Mouse (Mus musculus) testis, adult 2 months (tissue): ENCODE data around the gene Prkd2. TPM values are rescaled to one million over a fixed set of nuclear protein-coding genes. Genes with fewer than 3 reads are reported as not detected.

Source experiments
- H3K27ac ChIP-seq: fragments of 200-500 bp; 2 replicates; pipeline ENCODE4 v1.5.1; 2012; ENCODE audit warnings: low read depth, low read length; ENCODE audit not compliant: control insufficient read depth, insufficient read depth
- H3K27me3 ChIP-seq: fragments of 200-500 bp; 2 replicates; pipeline ENCODE4 v1.6.1; 2012; ENCODE audit warnings: mild to moderate bottlenecking, low read length, moderate library complexity; ENCODE audit not compliant: control insufficient read depth, insufficient read depth
- H3K36me3 ChIP-seq: fragments of 200-500 bp; 2 replicates; pipeline ENCODE4 v1.6.1; 2012; ENCODE audit warnings: mild to moderate bottlenecking, low read length; ENCODE audit not compliant: control insufficient read depth, insufficient read depth
- H3K4me1 ChIP-seq: fragments of 200-500 bp; 2 replicates; pipeline ENCODE4 v1.6.1; 2012; ENCODE audit warnings: low read length; ENCODE audit not compliant: control insufficient read depth, insufficient read depth
- H3K4me3 ChIP-seq: fragments of 200-500 bp; 2 replicates; pipeline ENCODE4 v1.5.1; 2012; ENCODE audit warnings: low read depth, mild to moderate bottlenecking, low read length, moderate library complexity, mixed read lengths; ENCODE audit not compliant: control insufficient read depth
- CTCF ChIP-seq: fragments of 200-500 bp; IDR thresholded peaks from 2 replicates; pipeline ENCODE4 v1.5.1; 2012; ENCODE audit warnings: low read depth, mild to moderate bottlenecking, inconsistent platforms, low read length, moderate library complexity; ENCODE audit not compliant: control insufficient read depth, insufficient read depth, insufficient replicate concordance
- POLR2A ChIP-seq: fragments of 200-500 bp; IDR thresholded peaks from 2 replicates; pipeline ENCODE4 v1.6.1; 2012; ENCODE audit warnings: low read depth, mild to moderate bottlenecking, inconsistent platforms, low read length, moderate library complexity; ENCODE audit not compliant: control insufficient read depth
- polyA plus RNA-seq: library from polyadenylated mRNA; depleted of rRNA; stranded (reverse); fragments of >200 nt; gene quantifications from 2 replicates; pipeline ENCODE4 v1.2.3, GENCODE M21; 2012

Prkd2 gene
- polyA plus RNA-seq, 1 experiment: 2.8 TPM

DNA sequence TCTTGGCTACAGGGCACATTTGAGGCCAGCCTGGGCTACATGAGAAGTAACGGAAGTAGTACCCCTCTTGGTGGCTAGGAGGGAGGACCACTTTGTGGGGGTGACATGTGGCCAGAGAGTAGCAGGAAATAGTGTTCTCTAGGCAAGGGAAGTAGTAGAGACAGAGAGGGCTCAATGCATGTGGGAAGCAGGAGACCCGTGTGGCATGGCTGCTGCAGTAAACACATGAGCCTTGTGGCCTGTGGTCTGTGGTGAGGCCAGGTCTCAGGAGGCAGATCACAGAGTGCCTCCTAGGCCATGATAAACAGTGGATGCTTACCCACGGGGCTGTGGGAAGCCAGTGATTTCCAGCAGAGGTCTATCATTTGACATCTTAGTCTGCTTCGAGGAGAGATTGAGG lies 15.4 kb upstream of the Prkd2 start:
- Histone ChIP-seq H3K27ac (no peak overlapping the region), H3K4me3 (no peak overlapping the region), H3K27me3 (no peaks in the 10 kb centered on the region), H3K4me1 (no peaks in the 10 kb centered on the region), H3K36me3 (peaks cover 4% of the 10 kb centered on the region; the same call in 1 of the 2 replicates)
- TF ChIP-seq POLR2A (no peak), CTCF (no peak)

- H3K27ac ChIP-seq: no peak overlapping the region
Observed at GRCm38 (mm10) chr7:16830449-16830848, 12.3 kb upstream of the Prkd2 start.

DNA sequence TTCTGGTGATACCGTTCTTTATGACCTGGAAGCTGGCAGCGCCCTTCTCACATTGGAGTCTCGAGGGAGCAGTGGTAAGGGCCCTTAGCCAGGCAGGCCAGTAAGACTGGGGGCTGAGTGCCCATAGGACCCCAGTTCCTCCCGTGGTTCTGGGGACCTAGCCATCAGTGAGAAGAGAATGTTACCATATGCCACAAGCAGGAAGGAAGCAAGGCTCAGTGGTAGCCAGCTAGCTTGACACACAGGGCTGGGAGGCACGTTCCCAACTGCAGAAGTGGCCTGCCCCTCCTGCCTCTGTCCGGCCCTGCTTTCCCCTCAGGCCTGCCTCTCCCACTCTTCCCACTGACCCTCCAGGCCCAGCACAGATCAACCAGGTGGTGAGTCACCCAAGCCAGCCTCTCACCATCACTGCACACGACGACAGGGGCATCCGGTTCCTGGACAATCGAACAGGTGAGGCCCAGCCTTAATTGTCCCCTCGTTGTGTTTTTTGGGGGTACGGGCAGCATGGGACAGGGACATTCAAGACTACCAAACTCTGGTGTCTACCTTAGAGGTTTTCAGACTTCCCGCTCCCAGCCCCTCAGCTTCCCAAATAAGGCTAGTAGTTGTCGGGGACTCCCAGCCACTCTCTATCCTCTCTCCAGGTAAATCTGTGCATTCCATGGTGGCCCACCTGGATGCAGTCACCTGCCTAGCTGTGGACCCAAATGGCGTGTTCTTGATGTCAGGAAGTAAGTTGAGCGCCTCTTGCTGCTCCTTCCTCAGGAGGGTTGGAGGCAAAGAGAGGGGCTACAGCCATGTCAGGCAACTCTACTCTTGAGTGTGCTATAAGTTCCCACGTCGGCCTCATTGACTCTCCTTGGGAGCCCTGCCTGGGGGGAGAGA lies 4.5 kb upstream of the Prkd2 start:
- Histone ChIP-seq H3K4me1 (peaks cover 17% of the 10 kb centered on the region), H3K36me3 (peaks cover 3% of the 10 kb centered on the region), H3K27me3 (no peaks in the 10 kb centered on the region), H3K4me3 (no peak overlapping the region), H3K27ac (no peak overlapping the region)
- TF ChIP-seq POLR2A (no peak), CTCF (no peak)

More at GRCm38 (mm10) chr7:16830449-16830848, 12.3 kb upstream of the Prkd2 start:
- Histone ChIP-seq H3K4me3 (no peak overlapping the region), H3K36me3 (peaks cover 2% of the 10 kb centered on the region; the same call in 1 of the 2 replicates), H3K27me3 (no peaks in the 10 kb centered on the region), H3K4me1 (no peaks in the 10 kb centered on the region)
- TF ChIP-seq CTCF: no peak
- no peak for TF ChIP-seq POLR2A

DNA sequence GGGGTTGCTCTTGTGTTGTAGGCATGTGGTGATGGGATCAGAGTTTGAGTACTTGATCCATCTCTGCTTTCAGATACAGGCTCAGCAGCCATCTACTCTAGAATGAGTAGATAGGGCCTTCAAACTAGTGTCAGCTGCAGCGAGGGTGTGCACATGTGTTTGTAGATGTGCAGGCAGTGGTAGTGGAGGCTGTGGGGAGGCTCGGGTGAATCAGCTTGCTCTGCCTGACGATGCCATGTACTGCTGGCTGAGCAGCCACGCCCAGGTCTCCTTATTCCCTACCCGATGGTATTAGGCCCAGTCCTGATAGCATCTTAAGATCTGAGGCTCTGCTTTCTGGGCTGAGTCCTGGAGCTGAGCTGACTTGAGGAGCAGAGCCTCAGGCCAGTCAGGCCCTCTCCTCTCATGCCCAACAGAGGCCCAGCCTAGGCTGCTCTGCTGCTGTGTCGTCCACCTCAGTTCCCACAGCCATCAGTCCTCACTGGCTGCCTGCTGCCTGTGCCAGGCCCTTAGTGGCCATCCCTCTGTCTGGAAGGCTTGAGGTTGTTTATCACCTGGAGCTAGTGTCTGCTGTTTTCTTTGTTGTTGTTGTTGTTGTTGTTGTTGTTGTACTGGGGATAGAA lies 3.8 kb upstream of the Prkd2 start:
- Histone ChIP-seq H3K27ac (no peak overlapping the region), H3K36me3 (peaks cover 3% of the 10 kb centered on the region), H3K4me1 (peaks cover 25% of the 10 kb centered on the region), H3K4me3 (no peak overlapping the region), H3K27me3 (no peaks in the 10 kb centered on the region)
- TF ChIP-seq POLR2A (no peak), CTCF (no peak)

- peaks cover 3% of the 10 kb centered on the region for H3K36me3 ChIP-seq
- TF ChIP-seq CTCF (no peak), POLR2A (no peak)
Observed at GRCm38 (mm10) chr7:16839427-16840108, 3.1 kb upstream of the Prkd2 start.

GRCm38 (mm10) chr7:16840109-16840491 lies 2.6 kb upstream of the Prkd2 start:
- Histone ChIP-seq H3K36me3 (peaks cover 3% of the 10 kb centered on the region), H3K4me1 (peaks cover 32% of the 10 kb centered on the region), H3K4me3 (no peak overlapping the region), H3K27me3 (no peaks in the 10 kb centered on the region), H3K27ac (no peak overlapping the region)
- TF ChIP-seq POLR2A (no peak), CTCF (no peak)

More at GRCm38 (mm10) chr7:16839427-16840108, 3.1 kb upstream of the Prkd2 start:
- Histone ChIP-seq H3K4me1 (peaks cover 28% of the 10 kb centered on the region), H3K4me3 (no peak overlapping the region), H3K27me3 (no peaks in the 10 kb centered on the region), H3K27ac (no peak overlapping the region)

GRCm38 (mm10) chr7:16841078-16841477 lies 1.6 kb upstream of the Prkd2 start:
- no peak for TF ChIP-seq CTCF
- TF ChIP-seq POLR2A: no peak
- Histone ChIP-seq H3K4me1 (peaks cover 40% of the 10 kb centered on the region), H3K27me3 (no peaks in the 10 kb centered on the region), H3K4me3 (no peak overlapping the region), H3K27ac (no peak overlapping the region), H3K36me3 (peaks cover 3% of the 10 kb centered on the region)
